Comparison of ENCODE assay signal across 1 mouse cellular context in the genomic region with DNA sequence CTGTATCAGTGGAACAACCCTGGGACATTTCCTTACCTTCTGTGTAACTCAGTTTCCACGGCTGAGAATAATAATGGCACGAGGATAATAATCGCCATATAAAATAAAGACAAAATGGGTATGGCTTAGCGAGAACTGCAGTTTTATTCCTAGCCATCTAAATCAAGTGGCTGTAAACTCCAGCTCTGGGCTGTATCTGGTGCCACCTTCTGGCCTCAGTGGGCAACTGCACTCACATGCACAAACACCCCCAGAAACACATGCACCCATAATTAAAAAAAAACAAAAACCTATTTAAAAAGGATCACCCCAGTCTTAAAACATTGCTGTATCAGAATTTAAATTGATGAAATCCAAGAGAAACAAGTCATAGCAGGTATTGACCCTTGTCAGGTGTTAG.
TF ChIP-seq lines count a peak whose summit lies in the region.

No protein-coding gene starts in this region.

TF ChIP-seq in MEL, 35 proteins besides CTCF, POLR2A, EP300 and RAD21 (continued from another document):
- no peak for TF ChIP-seq RCOR1 (IDR thresholded peaks at IDR 0.05; ENCODE audit: low read depth, low read length)
- TF ChIP-seq MXI1 (IDR thresholded peaks at IDR 0.05; ENCODE audit: low read depth, low read length) = no peak
